Mouse (Mus musculus): ENCODE data around the gene Cdkn1a. TPM values are rescaled to one million over a fixed set of nuclear protein-coding genes. Genes with fewer than 3 reads are reported as not detected.
"Not testable (repeated sequence)": the region's sequence is repeated elsewhere in the genome, so short reads cannot be mapped to it uniquely, and the experiment has no call there.

Gene Cdkn1a
- total and polyA plus RNA-seq, 3 experiments, result 30.4 to 156 (median 56.4) TPM

DNA sequence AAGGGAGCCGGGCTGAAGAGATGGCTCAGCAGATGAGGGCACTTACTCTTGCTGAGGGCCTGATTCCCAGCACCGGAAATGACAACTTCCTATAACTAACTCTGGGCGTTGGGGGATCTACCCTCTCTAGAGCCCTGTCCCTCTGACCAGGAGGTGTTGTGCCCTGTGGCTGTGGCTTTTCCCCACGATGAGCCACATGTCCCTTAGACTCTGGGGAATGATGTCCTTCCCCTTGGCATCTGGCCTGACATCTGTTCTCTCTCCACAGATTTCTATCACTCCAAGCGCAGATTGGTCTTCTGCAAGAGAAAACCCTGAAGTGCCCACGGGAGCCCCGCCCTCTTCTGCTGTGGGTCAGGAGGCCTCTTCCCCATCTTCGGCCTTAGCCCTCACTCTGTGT, 8.3 kb downstream of the Cdkn1a start:
- DNase-seq, result peak in 1 of 2 experiments; percentile 15
- no peak for TF ChIP-seq POLR2A (IDR thresholded peaks at IDR 0.05; ENCODE audit: insufficient read depth, low read depth, low read length)
- no peak for TF ChIP-seq CTCF (IDR thresholded peaks at IDR 0.05)
- TF ChIP-seq EP300 (IDR thresholded peaks at IDR 0.05; ENCODE audit: insufficient read depth, low read depth, low read length), result no peak
- no peak overlapping the region for H3K27ac ChIP-seq
- intact Hi-C loops (cut with DNase I), result loop anchor here (2.0 kb wide), 1 partner anchor 72 kb away; no protein-coding TSS in a partner anchor
- H3K36me3 ChIP-seq (ENCODE audit: control insufficient read depth, insufficient read depth, low read length), result no peaks in the 10 kb centered on the region
- no peaks in the 10 kb centered on the region for H3K27me3 ChIP-seq (ENCODE audit: control insufficient read depth, insufficient read depth, low read length)
- no peaks in the 10 kb centered on the region for H3K79me2 ChIP-seq (replicated peaks; ENCODE audit: control insufficient read depth, insufficient read depth, low read length)
- WGBS, result 68% methylated on average over 8 of the region's 8 CpGs
- H3K4me1 ChIP-seq (ENCODE audit: control insufficient read depth, insufficient read depth, low read length), result no peaks in the 10 kb centered on the region
- no peak overlapping the region for H3K4me3 ChIP-seq
- no peak overlapping the region for H3K9ac ChIP-seq (ENCODE audit: low read depth, low read length)

DNA sequence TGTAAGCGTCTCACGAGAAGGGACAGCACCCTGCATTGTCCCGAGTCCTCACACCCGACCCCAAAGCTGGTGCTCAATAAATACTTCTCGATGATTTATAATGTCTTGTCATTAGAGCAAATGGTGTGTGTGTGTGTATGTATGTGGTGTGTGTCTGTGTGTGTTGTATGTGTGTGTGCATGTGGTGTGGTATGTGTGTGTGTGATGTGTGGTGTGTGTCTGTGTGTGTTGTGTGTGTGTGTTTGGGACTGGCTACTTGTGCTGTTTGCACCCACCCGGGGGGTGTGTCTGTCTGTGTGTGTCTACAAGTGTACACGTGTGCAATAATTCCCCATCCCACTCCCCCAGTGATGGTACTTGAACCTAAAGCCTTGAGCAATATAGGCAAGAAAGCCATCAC, 9.9 kb downstream of the Cdkn1a start:
- TF ChIP-seq POLR2A (IDR thresholded peaks at IDR 0.05; ENCODE audit: insufficient read depth, low read depth, low read length), result no peak
- TF ChIP-seq EP300 (IDR thresholded peaks at IDR 0.05; ENCODE audit: insufficient read depth, low read depth, low read length), result no peak
- TF ChIP-seq CTCF (IDR thresholded peaks at IDR 0.05), result no peak
- 92% methylated on average over 7 of the region's 7 CpGs for WGBS
- Histone ChIP-seq H3K4me1 (ENCODE audit: control insufficient read depth, insufficient read depth, low read length) (no peaks in the 10 kb centered on the region), H3K9ac (ENCODE audit: low read depth, low read length) (no peak overlapping the region), H3K36me3 (ENCODE audit: control insufficient read depth, insufficient read depth, low read length) (no peaks in the 10 kb centered on the region), H3K4me3 (no peak overlapping the region), H3K79me2 (replicated peaks; ENCODE audit: control insufficient read depth, insufficient read depth, low read length) (no peaks in the 10 kb centered on the region), H3K27me3 (ENCODE audit: control insufficient read depth, insufficient read depth, low read length) (no peaks in the 10 kb centered on the region), H3K27ac (no peak overlapping the region)
- intact Hi-C loops (cut with DNase I), result no loop called here
- DNase-seq, result no peak

DNA sequence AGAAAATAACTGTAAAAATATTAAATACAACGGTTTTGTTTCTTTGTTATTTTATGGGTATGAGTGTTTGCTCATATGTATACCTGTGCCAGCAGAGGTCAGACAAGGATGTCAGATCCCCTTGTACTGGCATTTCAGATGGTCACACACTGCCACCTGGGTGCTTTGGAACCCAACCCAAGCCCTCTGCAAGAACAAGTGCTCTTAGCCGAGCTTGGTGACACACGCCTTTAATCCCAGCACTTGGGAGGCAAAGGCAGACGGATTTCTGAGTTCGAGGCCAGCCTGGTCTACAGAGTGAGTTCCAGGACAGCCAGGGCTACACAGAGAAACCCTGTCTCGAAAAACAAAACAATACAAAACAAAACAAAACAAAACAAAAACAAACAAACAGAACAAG, 19.6 kb downstream of the Cdkn1a start:
- H3K27ac ChIP-seq; H3K9ac ChIP-seq (ENCODE audit: low read depth, low read length); H3K4me3 ChIP-seq; H3K36me3 ChIP-seq (ENCODE audit: control insufficient read depth, insufficient read depth, low read length); H3K4me1 ChIP-seq (ENCODE audit: control insufficient read depth, insufficient read depth, low read length); intact Hi-C loops (cut with DNase I); H3K79me2 ChIP-seq (replicated peaks; ENCODE audit: control insufficient read depth, insufficient read depth, low read length); H3K27me3 ChIP-seq (ENCODE audit: control insufficient read depth, insufficient read depth, low read length); DNase-seq: not testable (repeated sequence)
- 79% methylated on average over 6 of the region's 6 CpGs for WGBS

DNA sequence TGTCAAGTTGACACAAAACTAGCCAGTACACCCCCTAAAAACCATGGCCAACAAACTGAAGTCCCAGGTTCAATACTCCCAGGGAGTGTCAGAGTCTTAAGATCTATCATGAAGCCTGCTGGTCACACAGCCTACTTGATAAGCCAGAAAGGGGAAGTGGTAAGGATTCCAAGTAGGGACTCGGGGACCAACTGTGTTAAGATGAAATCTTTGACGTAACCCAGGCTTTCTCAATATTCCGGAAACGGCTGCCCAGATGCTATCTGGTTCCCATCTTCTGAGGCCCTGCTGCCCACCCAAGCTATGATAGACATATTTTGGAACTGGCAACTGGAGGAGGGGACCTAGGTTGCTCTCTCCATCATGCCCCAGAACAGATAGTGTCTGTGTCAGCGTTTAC, 20.6 kb downstream of the Cdkn1a start:
- Histone ChIP-seq H3K4me1 (ENCODE audit: control insufficient read depth, insufficient read depth, low read length) (no peaks in the 10 kb centered on the region), H3K9ac (ENCODE audit: low read depth, low read length) (no peak overlapping the region), H3K27ac (no peak overlapping the region), H3K27me3 (ENCODE audit: control insufficient read depth, insufficient read depth, low read length) (no peaks in the 10 kb centered on the region), H3K4me3 (no peak overlapping the region), H3K79me2 (replicated peaks; ENCODE audit: control insufficient read depth, insufficient read depth, low read length) (no peaks in the 10 kb centered on the region), H3K36me3 (ENCODE audit: control insufficient read depth, insufficient read depth, low read length) (no peaks in the 10 kb centered on the region)
- no peak for DNase-seq
- TF ChIP-seq EP300 (IDR thresholded peaks at IDR 0.05; ENCODE audit: insufficient read depth, low read depth, low read length) (no peak), CTCF (IDR thresholded peaks at IDR 0.05) (no peak), POLR2A (IDR thresholded peaks at IDR 0.05; ENCODE audit: insufficient read depth, low read depth, low read length) (no peak)
- intact Hi-C loops (cut with DNase I), result no loop called here
- 69% methylated on average over 5 of the region's 5 CpGs for WGBS

DNA sequence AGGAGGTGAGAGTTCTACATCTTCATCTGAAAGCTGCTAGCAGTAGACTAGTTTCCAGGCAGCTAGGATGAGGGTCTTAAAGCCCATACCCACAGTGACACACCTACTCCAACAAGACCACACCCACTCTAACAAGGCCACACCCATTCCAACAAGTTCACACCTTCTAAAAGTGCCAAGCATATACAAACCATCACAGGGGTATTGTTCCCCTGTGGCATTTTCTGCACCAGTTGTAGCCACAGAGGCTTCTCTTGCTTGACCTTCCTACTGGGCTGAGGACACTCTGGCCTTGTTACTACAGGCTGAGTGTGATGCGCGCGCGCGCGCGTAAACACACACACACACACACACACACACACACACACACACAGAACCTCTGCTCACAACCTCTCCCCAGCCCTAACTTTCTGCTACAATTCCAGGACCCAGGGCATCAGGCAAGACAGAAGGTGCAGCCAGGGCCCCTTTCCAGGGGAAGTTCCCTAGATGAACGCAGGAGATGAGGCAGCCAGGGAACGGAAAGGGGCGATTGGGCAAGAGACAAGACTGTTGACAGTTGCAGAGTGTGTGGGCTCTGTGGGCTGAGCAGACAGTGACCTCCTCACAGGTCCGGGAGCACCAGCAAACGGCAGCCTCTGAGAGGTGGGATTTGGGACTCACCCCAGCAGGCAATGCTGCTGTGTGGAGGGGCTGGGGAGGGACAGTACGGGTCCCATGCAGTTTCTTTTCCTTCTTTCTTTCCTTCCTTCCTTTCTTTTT, 23.0 kb downstream of the Cdkn1a start, which contains the start of gene Rab44:
Rab44 (plus strand) TSS at position 555 of the 762 bp plus-strand sequence.
- H3K4me3 ChIP-seq, result no peak within 1 kb of the TSS
- no peaks in the 10 kb centered on the region for H3K79me2 ChIP-seq (replicated peaks; ENCODE audit: control insufficient read depth, insufficient read depth, low read length)
- WGBS, result 74% methylated on average over 13 of the region's 13 CpGs
- H3K36me3 ChIP-seq (ENCODE audit: control insufficient read depth, insufficient read depth, low read length), result no peaks in the 10 kb centered on the region
- H3K27me3 ChIP-seq (ENCODE audit: control insufficient read depth, insufficient read depth, low read length), result no peaks in the 10 kb centered on the region
- TF ChIP-seq EP300 (IDR thresholded peaks at IDR 0.05; ENCODE audit: insufficient read depth, low read depth, low read length), result no peak
- TF ChIP-seq POLR2A (IDR thresholded peaks at IDR 0.05; ENCODE audit: insufficient read depth, low read depth, low read length), result no peak
- TF ChIP-seq CTCF (IDR thresholded peaks at IDR 0.05), result no peak
- intact Hi-C loops (cut with DNase I), result no loop called here
- H3K9ac ChIP-seq (ENCODE audit: low read depth, low read length), result no peak within 1 kb of the TSS
- DNase-seq, result no peak
- H3K27ac ChIP-seq, result no peak within 1 kb of the TSS
- no peaks in the 10 kb centered on the region for H3K4me1 ChIP-seq (ENCODE audit: control insufficient read depth, insufficient read depth, low read length)

DNA sequence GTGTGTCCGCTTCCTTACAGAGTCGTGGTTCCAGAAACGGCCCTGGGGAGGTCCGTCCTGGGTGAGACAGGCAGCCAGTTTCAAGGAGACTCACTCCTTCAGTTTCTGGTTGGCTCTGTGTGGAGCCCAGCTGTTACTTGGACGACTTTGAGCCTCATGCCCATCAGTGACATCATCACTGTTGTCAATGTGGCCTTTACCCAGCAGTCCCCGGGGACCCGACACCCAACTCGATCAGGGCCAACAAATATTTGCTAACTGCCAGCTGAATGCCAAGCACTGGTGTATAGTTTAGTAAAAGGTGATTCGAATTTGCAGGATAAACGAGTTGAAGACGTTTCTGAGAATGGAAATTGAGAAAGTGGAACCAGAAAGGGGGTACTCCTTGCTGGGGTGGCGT, 25.2 kb downstream of the Cdkn1a start:
- Histone ChIP-seq H3K27me3 (ENCODE audit: control insufficient read depth, insufficient read depth, low read length) (no peaks in the 10 kb centered on the region), H3K79me2 (replicated peaks; ENCODE audit: control insufficient read depth, insufficient read depth, low read length) (no peaks in the 10 kb centered on the region), H3K36me3 (ENCODE audit: control insufficient read depth, insufficient read depth, low read length) (no peaks in the 10 kb centered on the region), H3K9ac (ENCODE audit: low read depth, low read length) (no peak overlapping the region), H3K4me3 (no peak overlapping the region), H3K4me1 (ENCODE audit: control insufficient read depth, insufficient read depth, low read length) (0 out of 2 replicates have a peak, but pooled peaks cover 1% of the 10 kb centered on the region), H3K27ac (no peak overlapping the region)
- WGBS, result 65% methylated on average over 12 of the region's 12 CpGs
- intact Hi-C loops (cut with DNase I), result no loop called here
- no peak for DNase-seq
- TF ChIP-seq CTCF (IDR thresholded peaks at IDR 0.05) (no peak), POLR2A (IDR thresholded peaks at IDR 0.05; ENCODE audit: insufficient read depth, low read depth, low read length) (no peak), EP300 (IDR thresholded peaks at IDR 0.05; ENCODE audit: insufficient read depth, low read depth, low read length) (no peak)
